Mouse (Mus musculus): ENCODE data around the gene Prkaa1.
A peak's percentile ranks its signal among the peaks of the same experiment; 100 is the strongest.
"Not testable (repeated sequence)": the region's sequence is repeated elsewhere in the genome, so short reads cannot be mapped to it uniquely, and the experiment has no call there.

The Prkaa1 gene

DNA sequence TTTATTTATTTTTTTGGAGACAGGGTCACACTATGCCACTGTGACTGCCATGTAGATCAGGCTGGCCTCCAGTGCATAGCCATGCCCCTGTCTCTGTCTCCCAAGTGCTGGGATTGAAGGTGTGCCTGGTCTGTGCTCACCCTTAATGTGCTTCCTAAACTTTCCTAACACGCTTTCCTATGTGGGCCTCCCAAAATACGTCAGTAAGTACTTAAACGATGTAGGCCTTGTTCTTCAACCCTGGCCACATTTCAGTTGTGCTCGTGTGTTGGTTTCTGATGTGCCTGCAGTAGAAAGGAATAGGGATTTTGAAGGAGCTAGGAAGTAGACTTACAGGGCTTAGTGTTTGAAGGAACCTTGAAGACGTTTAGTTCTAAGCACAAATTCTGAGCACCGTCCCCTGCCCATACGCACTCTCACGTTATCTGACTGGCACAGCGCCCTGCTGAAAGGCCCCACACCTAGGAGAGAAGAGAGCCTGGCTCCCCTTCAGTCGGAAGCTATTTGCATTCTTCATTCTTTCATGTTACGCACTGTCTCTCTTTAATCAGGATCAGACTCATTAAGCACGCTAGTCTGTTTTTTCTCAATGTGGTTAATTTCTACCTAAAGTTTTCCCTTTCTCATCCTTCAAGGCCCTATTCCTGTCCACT lies 21.6 kb downstream of the Prkaa1 start:
- no peak for DNase-seq (ENCODE audit: low spot score)

DNA sequence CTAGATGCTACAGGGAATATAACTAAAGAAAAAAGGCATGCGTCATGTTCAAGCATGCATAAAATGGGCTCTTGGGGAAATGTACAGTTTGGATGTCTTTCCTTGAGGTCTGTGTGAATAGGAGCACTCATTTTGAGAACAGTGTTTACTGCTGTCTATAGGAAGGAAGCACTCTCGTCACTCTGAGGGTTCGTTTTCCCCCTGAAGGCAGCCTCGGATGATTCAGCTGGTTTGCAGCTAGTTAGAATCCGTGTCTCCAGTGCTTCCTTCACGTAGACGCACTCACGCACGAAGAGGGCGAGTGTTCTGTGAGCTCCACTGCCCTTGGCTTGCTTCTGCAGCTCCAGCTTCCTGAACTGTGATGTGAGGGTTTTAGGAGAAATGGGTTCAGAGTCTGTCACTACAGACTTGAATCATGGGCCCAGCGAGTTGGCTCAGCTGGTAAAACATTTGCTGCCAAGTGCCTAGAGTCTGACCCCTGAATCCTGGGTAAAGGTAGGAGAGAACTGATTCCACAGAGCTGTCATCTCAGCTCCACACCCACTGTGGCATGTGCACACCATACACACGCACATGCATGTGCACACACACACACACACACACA lies 29.7 kb downstream of the Prkaa1 start:
- no peak for DNase-seq (ENCODE audit: low spot score)

DNA sequence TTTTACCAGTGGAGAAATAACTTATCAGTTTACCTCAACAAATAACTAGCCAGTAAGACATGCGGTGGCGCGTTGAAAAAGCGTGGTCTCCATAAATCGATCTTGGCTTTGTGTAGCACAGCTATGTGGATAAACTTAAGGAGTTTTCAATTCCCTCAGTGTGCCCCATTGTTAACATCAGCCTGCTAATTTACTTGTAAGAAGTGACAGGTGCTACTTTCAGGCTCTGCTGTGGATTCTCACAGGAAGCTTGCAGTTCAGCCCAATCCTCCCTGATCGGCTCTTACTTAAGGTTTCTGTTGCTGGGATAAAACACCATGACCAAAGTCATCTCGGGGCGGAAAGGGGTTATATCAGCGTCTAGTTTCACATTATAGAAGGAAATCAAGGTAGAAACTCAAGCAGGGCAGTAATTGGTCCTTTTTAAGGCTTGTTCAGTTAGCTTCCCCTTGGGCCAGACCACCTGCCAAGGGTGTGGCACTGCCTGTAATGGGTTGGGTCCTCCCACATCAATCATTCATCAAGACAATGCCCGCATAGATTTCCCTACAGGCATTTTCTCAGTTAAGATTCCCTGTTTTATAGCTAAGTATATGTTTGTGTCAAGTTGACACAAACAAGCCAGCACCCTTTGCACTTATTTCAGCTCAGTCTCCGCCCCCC lies 41.1 kb downstream of the Prkaa1 start:
- DNase-seq (ENCODE audit: low spot score), result no peak

DNA sequence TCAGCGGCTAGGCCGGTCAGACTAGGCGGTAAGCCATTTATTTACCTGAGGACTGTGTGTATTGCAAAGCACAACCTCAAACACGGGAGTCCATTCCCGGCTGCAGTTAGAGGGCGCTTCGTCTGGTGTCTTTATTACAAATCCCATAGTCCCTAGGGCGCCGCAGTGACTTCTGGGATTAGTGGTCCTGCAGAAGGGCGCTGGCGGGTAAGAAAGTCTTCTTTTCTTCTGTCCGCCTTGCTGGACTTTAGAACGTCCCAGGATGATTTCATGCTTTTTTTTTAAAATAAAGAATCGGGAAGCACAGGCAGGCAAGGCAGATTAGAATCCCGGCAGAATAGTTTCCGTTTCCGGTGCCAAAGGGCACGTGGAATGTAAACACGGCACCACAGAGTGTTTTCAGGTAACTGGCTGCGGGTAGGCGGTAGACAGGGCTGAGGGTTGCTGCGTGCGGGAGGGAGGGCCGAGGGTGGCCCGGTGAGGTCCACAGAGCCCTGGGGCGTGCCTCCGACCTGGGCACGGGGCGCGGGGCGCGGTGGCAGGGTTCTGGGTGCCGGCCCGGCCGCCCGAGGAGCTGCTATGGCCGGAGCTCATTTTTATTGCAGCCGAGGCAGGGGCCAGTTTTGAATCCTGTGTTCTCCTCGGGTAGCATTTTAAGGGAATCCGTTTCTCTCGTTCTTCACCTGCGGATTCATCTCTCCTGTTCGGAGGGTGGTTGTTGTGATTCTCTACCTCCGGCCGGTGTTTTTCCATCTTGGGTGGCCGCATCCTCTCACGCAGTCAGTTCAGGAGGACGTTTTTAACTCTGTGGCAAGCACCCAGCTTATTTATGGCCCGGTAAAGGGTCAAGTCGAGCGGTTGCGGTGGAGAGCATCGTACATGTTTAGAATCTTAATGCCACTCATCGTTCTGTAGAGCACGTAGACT lies 42.0 kb downstream of the Prkaa1 start, which contains the start of gene Ttc33:
Ttc33 (plus strand) TSS at position 160 of the 927 bp plus-strand sequence.
- peak; percentile 68 for DNase-seq (ENCODE audit: low spot score)

DNA sequence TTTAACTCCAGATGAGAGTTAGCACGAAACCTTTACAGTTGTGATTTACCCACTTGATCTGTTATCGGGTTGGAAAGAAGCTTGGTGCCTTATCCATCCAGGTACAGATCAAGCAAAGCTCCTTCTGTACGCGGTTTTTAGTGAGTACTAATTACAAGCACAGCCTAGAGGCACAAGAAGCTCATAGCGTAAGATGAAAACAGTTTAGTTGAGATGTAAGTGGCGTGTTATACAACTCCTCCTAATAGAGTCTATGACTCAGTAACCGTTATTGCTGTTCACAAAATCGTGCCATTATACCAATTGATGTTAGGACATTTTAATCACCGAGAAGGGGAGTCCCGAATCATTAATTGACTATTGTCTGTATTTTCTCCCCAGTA lies 42.6 kb downstream of the Prkaa1 start:
- no peak for DNase-seq (ENCODE audit: low spot score)

DNA sequence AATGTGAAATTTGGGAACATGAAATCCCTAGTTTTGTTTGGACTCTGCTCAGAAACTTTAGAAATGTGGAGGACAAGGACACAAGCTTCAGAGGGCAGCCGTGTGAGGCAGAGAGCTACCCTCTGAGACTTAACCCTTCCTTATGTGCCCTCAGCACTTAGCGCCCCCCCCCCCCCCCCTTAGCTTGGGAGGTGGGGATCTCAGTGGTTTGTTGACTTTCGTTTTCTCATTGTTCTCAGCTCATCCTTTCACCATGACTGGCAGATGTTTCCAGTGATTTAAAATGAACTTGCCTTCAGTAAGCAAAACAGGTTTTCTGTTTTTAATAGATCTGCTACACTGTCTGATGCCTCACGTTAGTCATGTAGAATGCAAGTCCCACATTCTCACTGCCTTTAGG lies 43.5 kb downstream of the Prkaa1 start:
- no peak for DNase-seq (ENCODE audit: low spot score)

DNA sequence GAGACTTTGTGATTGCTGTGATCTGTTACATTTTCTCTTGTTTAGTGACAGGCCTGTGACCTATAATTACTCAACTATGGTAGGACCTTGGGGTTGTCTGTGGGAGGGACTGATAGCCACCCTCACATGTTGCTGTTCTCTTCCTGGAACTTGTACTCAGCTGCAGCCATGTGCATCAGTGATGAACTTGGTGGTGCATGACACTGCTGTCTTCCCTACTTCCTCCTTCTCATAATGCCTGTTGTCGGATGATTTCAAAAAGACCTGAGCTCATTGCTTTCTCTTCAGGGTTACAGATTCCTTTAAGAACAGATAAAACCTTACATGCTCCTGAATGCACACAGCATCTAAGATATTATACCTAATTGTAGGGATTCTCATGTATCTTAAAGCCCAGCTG lies 44.4 kb downstream of the Prkaa1 start:
- no peak for DNase-seq (ENCODE audit: low spot score)

DNA sequence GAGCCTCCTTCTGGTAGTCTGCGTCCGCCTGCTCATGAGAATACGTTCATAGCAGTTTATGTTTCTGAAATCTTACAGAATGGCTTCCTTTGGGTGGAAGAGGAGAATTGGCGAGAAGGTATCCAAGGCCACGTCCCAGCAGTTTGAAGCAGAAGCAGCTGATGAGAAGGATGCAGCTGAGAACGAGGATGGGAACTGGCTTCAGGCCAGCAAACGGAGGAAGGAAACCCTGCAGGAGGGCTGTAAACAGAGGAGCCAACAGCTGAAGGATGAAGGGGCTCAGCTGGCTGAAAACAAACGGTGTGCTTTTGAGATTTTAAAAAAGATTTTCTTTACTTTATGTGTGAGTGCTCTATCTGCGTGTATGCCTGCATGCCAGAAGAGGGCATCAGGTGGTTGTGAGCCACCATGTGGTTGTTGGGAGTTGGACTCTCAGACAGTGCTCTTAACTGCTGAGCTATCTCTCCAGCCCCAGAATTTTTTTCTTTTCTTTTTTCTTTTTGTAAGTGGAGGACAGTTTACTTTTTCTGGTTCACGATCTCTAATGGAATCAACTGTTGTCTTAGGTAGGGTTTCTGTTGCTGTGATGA lies 45.9 kb downstream of the Prkaa1 start:
- DNase-seq (ENCODE audit: low spot score), result no peak

DNA sequence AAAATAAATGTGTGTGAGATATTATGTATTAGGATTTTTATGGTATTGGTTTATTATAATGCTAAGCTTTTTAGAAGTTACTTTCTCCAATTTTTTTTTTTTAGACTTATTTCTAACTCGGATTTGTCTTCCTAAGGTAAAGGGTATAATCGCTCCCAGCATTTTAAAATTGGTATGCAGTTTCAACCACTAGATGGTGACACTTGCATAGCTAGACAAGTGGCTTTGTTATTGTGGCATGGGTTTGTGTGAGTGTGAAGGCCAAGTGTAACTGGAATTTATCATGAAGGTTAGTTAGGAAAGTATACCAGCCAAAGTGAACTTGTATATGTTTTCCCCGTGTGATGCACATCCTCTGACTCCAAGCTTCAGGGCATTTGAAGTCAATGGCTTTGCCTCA lies 50.2 kb downstream of the Prkaa1 start:
- no peak for DNase-seq (ENCODE audit: low spot score)

DNA sequence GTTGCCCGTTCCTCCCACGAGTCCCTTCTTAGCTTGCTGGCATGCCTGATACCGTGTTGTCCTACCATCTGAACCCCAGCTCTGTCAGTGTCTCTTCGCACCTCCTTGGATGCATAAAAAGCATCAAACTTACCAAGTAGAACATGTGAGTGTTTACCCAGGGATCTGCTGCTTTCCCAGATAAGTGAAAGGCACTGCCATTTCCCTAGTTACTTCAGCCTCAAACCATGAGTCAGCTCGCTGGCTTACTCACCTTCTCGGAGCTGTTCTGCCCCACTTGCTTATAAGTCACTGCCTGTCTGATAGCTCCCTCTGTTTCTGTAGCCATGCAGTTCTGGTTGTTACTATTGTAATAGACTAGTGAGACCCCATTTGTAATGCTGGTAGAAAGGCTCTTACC lies 50.8 kb downstream of the Prkaa1 start:
- no peak for DNase-seq (ENCODE audit: low spot score)

DNA sequence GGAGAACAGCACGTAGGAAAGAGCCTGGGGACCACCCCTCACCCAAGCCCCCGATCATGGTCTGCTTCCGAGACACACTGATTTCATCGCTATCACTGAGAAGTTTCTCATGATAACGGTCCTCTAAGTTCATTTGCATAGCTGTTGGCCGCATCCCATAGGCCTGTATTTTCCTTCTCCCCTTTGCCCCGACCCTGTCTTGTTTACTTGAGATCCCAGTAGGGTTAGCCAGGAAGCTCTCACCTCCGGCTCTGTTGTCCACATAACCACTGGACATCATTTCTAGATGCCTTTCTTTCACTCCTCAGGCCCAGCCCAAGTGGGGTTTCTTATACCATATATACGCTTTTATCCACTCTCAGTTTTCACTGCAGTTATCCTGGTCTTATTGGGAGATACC lies 51.3 kb downstream of the Prkaa1 start:
- no peak for DNase-seq (ENCODE audit: low spot score)

DNA sequence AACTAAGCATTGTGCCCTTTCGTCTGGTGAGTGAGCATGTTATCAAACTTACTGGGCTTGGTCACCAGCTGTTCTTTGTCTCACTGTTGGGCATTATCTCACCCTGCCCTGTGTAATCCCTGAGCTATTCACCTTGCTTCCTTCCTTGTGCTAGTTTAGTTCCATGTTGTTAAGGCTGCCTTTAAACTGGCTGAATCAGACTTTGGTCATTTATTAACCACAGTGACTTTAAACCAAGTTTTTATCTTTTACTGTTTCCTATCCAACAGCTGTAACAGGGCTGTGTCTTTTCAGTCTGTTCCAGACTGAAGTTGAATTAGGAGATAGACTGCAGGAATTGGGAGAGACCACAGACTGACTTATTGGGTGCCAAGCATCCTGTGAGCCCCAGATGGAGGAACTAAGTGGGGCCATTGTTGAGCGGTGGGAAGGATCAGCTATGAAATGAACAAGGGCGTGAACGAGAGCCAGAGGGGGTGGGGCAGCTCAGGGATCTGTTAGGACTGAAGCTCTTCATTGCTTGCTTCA lies 52.4 kb downstream of the Prkaa1 start:
- no peak for DNase-seq (ENCODE audit: low spot score)

DNA sequence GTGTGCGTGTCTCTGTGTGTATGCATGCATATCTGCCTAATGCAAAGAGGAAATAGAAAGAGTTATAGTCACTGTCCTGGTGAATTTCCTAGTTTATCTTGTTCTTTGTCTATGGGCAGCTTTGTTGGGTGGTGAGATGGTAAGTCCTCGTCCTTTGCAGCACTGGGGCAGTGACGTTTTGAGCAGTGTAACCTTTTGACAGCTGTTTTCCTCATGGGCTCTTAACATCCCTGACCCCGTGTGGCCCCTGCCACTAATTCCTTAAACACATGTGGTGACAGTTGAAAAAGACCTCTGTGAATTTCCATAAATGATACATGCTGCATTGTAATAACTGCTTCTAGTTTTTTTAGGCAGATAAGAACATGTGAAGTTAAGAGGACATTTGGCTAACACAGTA lies 53.0 kb downstream of the Prkaa1 start:
- DNase-seq (ENCODE audit: low spot score), result no peak

DNA sequence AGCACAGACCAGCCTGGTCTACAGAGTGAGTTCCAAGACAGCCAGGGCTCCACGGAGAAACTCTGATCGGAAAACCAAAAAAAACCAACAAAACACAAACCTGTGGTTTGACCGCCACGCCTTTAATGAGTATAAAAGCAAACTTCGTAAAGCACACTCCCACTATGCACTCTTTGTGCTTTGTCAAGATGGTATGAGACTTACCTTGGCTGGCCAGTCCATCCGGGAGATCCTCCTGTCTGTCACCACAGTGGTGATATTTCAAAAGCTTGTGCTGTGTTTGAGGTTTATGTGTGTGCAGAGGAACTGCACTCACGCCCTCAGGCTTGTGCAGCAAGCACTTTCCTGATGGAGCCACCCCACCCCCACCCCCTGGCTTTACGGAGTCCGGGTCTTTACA lies 61.6 kb downstream of the Prkaa1 start:
- no peak for DNase-seq (ENCODE audit: low spot score)

DNA sequence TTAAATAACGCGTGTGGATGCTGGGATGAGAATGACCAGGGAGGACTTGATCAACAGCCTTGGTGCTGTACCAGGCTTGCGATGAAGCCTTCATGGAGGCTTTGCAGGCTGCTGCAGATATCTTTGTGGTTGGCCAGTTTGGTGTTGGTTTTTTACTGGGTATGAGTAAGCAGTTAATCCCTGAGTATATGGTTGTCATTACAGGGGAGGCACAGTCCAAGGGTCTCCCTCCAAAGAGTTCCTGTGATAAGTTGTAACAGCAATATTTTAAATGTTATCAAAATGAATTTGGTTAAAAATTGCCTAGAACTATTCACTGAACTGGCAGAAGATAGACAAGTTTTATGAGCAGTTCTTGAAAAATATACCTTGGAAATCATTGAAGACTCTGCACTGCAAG lies 65.5 kb downstream of the Prkaa1 start:
- no peak for DNase-seq (ENCODE audit: low spot score)

DNA sequence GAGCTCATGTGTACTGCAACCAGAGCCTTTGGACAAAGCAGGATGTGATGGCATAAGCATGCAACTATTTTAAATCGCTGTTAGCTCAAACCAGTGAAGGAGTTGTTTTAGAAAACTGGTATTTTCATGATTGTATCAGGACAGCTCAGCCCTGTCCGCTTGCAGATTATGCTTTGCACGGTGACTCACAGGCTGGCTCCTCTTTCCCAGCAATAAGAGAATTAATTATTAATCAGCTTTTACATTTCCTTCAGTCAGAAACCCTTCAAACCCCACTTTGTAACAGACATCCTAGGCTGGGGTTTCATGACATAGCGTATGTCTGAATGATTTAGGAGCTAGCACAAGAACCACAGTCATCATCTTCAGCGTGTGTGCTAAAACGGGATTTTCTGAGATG lies 76.8 kb downstream of the Prkaa1 start:
- DNase-seq (ENCODE audit: low spot score), result no peak

DNA sequence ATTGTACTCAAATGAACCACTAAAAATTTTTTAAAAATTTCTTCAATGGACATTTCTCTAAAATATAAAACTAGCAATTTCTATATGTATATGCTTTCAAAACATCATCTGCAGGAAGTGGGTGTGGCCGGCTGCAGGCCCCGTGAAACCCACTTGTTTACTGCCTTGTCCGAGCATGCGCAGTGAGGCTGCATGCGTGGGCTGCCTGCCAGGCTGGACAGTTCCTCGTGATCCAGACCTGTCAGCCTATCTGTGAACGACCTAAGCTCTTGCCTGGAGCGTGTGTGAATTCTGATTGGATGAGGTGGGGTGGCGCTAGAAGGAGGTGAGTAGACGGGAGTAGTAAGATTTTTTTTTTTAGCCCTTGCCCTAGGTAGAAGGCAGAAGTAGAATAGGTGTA lies 87.1 kb downstream of the Prkaa1 start:
- DNase-seq (ENCODE audit: low spot score), result not testable (repeated sequence)
